Mouse (Mus musculus): ENCODE measurements at regions not wholly inside any gene's neighbourhood (a gene's known extent, or its start where the extent isn't known, plus 50 kb on each side); places are given as distances from the start of the nearest gene placed in this dataset.

GRCm38 (mm10) chr5:119356051-119356450 is 314.4 kb upstream of the Tbx3 start:
- no peak for DNase-seq (ENCODE audit: low spot score)

- DNase-seq (ENCODE audit: low spot score): peak; percentile 17
These were observed 310.8 kb upstream of the Tbx3 start for GRCm38 (mm10) chr5:119359709-119360108.

GRCm38 (mm10) chr5:119360351-119360750 is 310.1 kb upstream of the Tbx3 start:
- DNase-seq (ENCODE audit: low spot score): no peak

GRCm38 (mm10) chr5:119361406-119362044 is 308.9 kb upstream of the Tbx3 start:
- DNase-seq (ENCODE audit: low spot score): no peak

- DNase-seq (ENCODE audit: low spot score): no peak
These were observed 308.0 kb upstream of the Tbx3 start for GRCm38 (mm10) chr5:119362452-119362851.

GRCm38 (mm10) chr5:119364250-119364649 is 306.2 kb upstream of the Tbx3 start:
- DNase-seq (ENCODE audit: low spot score): no peak

GRCm38 (mm10) chr5:119365157-119365556 is 305.3 kb upstream of the Tbx3 start:
- no peak for DNase-seq (ENCODE audit: low spot score)

- no peak for DNase-seq (ENCODE audit: low spot score)
These were observed 304.2 kb upstream of the Tbx3 start for GRCm38 (mm10) chr5:119366296-119366695.

GRCm38 (mm10) chr5:119370481-119370880 is 300.0 kb upstream of the Tbx3 start:
- no peak for DNase-seq (ENCODE audit: low spot score)

- DNase-seq (ENCODE audit: low spot score): no peak
These were observed 299.5 kb upstream of the Tbx3 start for GRCm38 (mm10) chr5:119370931-119371330.

- no peak for DNase-seq (ENCODE audit: low spot score)
These were observed 296.4 kb upstream of the Tbx3 start for GRCm38 (mm10) chr5:119373774-119374700.

- no peak for DNase-seq (ENCODE audit: low spot score)
These were observed 295.6 kb upstream of the Tbx3 start for GRCm38 (mm10) chr5:119374861-119375260.

GRCm38 (mm10) chr5:119378261-119378660 is 292.2 kb upstream of the Tbx3 start:
- no peak for DNase-seq (ENCODE audit: low spot score)

- DNase-seq (ENCODE audit: low spot score): no peak
These were observed 290.5 kb upstream of the Tbx3 start for GRCm38 (mm10) chr5:119379915-119380432.

GRCm38 (mm10) chr5:119381495-119381894 is 289.0 kb upstream of the Tbx3 start:
- no peak for DNase-seq (ENCODE audit: low spot score)

- no peak for DNase-seq (ENCODE audit: low spot score)
These were observed 285.0 kb upstream of the Tbx3 start for GRCm38 (mm10) chr5:119385506-119385905.

GRCm38 (mm10) chr5:119386821-119387220 is 283.6 kb upstream of the Tbx3 start:
- DNase-seq (ENCODE audit: low spot score): no peak

GRCm38 (mm10) chr5:119387261-119387660 is 283.2 kb upstream of the Tbx3 start:
- no peak for DNase-seq (ENCODE audit: low spot score)

- no peak for DNase-seq (ENCODE audit: low spot score)
These were observed 281.6 kb upstream of the Tbx3 start for GRCm38 (mm10) chr5:119388841-119389240.

GRCm38 (mm10) chr5:119389384-119389783 is 281.1 kb upstream of the Tbx3 start:
- no peak for DNase-seq (ENCODE audit: low spot score)

GRCm38 (mm10) chr5:119389857-119390256 is 280.6 kb upstream of the Tbx3 start:
- DNase-seq (ENCODE audit: low spot score): no peak

GRCm38 (mm10) chr5:119398475-119398874 is 272.0 kb upstream of the Tbx3 start:
- no peak for DNase-seq (ENCODE audit: low spot score)

All from lung, postnatal 25 days (tissue).